Mouse (Mus musculus): ENCODE measurements around the gene Il17a.

GRCm38 (mm10) chr1:20738483-20738882 lies 7.8 kb downstream of the Il17a start:
- TF ChIP-seq CTCF (IDR thresholded peaks at IDR 0.05; ENCODE audit: low read depth, low read length), result no peak
- no peak for TF ChIP-seq POLR2A (IDR thresholded peaks at IDR 0.05; ENCODE audit: borderline replicate concordance, low read depth, low read length)
